Mouse (Mus musculus): ENCODE data around the gene Fkbp2.

Gene Fkbp2

DNA sequence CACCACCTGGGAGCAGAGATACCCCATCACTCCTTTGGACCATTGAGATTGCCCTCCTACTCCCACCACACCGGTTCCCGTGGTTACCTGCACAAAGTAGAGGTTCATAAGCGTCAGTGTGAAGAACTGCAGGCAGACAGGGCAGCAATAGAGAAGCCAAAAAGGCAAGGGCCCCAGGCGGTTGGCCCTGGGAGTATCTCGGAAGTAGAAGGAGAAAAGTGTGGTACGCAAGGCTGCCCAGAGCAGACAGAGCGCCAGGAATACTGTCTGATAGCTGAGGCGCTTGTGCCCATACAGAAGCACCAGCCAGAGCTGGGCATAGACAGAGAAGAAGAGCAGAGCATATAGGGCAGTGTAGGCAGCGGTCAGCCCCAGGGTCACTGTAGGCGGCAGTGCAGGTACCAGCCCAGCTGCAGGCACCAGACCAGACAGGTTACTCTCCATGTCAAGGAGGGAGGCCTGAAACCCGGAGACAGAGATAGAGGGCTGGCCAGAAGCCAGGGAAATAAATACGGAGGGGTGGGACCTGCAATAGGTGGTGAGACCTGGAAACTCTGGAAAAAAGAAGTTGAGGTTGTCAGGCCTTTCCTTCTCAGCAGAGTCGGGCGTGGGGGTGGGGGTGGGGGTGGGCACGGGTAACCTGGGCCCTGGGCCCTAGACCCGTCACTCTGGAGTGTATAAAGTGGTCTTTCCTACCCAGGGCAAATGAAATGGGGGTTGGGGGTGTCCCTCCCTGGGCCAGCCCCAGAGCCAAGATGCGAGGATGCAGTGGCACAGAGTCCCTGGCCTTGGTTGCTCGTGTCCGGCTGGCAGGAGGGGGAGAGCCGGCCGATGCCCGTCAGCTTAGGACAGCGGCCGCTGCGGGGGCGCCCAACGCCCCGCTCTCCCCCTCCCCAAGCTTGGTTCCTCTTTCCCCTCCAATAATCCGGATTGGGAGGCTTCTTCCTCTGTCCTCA lies 39.6 kb downstream of the Fkbp2 start:
- DNase-seq (ENCODE audit: low spot score in 2 of 2) = no peak

DNA sequence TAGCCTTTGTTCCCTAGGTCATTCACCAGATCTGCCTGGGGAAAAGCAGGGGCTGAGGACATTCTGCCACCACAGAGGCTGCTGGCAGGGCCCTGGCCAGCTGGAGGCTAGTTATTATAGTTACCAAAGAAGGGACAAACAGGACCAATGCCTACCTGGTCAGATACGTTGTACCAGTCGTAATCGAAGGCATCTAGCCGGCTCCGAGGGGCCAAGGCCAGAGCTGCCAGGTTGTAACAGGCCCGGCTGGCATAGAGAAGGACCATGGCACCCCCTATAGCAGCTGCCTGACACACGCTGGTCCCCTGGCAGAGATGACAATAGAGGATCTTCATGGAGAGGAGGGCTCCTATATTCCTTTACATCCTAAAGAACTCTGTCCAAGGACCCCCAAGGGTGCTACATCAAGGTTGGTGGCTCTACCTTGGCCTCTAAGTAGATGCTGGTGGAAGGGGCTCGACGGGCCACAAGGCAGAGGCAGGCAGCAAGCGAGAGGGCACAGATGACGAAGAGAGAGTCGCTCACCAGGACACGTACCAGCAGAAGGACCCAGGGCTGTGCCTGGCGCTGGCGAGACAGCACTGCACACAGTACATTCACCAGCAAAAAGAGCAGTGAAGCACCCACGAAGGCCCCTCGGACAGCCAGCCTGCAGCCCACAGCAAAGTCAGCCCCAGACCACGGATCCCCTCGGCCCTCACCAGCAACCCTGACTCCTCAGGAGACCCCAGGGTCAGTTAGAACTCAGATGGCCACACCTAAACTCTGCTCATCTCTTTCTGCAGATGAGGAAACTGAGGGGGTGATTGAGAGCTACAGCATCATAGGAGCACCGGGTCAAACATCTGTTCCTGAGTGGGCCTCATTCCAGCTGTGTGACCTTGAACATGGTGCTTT lies 40.9 kb downstream of the Fkbp2 start:
- DNase-seq (ENCODE audit: low spot score in 2 of 2) = no peak

DNA sequence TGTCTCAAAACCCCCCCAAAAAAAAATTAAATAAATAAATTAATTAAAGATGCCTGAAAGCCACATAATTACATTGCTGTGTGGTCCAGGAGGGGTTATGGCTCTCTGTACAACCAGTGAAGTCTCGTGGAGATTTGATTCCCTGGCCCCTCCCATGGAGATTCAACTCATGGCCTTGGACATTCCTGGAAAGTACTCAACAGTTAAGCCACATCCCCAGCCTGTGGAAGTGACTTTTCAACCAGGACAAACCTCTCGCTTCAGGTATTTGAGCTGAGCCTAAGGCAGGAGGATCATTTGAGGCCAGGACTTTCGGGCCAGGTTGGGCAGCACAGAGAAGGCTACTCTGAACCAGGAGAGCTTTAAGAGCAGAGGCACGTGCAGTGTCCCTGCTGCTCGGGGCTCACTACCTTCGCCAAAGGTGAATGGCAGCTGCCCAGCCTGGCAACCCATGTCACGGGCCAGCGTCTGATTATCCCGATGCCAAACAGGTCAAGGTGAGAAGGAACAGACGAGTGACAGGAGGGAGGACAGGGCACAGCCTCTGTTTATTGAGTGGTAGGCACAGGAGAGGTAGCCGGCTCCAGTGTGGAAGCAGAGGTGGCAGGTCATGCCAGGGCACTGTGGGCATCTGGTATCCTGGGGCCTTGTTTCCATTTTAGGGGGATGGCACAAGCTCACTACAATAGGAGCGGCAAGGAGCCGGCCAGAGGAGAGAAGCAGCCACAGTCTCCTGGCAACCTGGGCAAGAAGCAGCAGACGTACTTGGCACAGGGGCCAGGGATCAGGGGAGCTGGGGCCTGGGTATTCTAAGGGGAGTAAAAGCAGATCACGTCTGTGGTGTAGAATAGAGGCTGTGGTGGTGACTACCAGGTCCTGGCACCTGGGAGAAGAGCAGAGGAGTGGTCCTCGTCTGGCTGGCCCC lies 42.5 kb downstream of the Fkbp2 start:
- DNase-seq (ENCODE audit: low spot score in 2 of 2) = no peak

DNA sequence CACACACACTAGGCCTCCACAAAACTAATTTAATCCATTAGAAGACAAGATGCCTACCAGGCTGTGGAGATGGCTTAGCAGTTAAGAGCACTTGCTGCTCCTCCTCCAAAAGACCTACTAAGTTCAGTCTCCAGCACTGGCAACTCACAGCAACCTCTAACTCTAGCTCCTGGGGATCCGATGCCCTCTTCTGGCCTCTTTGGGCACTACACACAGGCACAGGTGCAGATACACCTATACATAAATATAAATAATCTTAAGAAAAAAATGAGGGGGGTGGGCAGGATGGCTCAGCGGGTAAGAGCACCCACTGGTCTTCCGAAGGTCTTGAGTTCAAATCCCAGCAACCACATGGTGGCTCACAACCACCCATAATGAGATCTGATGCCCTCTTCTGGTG lies 44.0 kb downstream of the Fkbp2 start:
- no peak for DNase-seq (ENCODE audit: low spot score in 2 of 2)

DNA sequence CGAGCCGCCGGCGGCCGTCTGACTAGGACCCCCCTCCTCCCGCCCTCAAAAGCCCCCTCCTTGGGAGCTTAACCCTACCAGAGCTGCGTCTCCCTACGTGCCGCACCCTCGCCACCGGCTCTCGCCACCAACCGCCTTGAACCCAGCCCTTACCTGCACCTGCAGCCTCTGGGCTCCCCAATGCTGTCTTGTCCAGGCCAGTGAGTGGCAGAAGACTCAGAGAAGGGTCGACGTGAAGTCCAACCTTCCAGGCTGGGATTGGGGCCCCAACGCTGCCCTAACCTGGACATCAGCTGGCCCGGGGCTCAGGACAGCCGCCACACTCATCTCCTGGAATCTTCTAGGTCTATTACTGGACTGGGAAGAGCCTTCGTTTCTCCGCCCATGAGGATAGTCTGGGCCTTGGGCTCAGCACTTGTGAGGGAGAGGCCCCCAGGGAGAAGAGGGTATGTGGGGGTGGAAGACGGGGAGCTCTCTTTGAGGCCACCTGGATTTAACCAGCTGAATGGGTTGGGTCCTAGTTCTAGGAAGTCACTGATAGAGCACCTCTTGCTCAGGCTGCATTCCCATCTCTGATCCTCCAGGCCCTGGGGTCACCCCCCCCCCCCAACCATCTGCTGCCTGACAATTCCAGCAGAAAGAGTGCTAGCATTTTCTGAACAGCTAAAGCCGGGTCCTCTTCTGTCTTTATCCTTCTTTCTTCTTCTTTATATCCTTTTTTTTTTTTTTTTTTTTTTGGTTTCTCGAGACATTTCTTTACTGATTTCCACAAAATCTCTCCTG lies 45.9 kb downstream of the Fkbp2 start, which contains the start of gene Kcnk4:
Kcnk4 (minus strand) TSS at position 321 of the 783 bp plus-strand sequence.
- no peak for DNase-seq (ENCODE audit: low spot score in 2 of 2)

DNA sequence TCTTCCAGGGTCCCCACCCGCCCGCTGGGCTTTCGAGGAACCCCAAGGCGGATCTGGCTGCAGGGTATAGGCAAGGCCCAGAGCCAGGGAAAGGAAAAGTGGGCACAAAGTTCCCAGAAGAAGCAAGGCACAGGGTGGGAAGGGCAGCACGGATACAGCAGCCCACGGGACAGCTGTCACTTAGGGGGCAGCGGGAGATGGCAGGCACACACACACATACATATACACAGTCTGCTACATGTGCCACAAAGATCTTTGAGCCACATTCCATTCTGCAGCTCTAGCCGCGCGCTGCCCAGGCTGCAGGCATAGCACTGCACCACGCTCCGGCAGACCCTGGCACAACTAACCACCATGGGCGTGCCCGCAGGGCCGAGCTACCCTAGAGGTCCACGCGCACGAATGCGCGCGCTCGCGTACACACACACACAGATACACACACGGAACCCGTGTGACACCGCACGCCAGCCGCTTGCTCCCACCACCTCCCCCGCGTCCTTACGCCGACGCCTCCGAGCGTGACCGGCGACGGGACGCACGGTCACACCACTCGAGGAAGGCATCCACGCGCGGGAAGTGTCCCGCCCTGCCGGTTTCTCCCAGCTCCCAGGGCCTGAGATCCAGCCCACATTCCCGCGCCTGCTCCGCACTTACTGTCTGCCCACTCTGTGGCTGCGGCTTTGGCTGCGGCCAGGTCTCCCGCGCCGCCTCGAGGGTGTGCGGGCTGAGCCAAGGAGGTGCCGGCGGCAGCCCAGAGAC lies 46.7 kb downstream of the Fkbp2 start:
- DNase-seq (ENCODE audit: low spot score in 2 of 2) = no peak

DNA sequence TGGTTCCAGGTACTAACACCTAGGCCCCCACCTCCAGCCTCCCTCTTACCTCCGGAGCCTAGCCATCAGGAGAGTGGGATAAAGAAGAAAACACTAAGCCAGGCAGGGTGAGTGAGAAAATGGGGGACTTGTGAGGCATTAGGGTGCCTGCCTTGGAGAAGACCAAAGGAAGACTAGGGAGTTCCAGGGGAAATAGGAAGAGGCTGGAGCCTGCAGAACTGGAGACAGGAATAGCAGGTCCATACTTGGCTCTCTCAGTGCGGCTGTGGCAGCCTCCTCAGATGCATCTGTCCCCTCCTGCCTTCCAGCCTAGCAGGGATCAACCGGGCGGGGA lies 47.2 kb downstream of the Fkbp2 start:
- no peak for DNase-seq (ENCODE audit: low spot score in 2 of 2)

DNA sequence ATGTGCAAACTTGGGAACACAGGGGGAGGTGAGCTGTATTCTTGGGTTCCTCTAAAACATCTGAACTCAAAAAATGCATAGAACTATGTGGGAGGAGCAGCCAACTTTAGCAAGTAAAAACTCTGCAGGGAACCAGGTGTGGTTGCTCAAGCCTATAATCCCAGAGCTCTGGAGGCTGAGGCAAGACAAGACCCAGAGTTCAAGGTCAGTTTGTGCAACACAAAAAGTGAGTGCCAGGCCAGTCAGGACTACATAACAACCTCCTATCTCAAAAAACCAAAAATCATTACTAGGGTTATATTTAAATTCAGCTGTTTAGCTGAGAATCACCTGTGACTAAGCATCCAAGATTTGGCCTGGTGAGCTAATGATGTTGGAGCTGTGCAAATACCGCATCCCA lies 48.3 kb downstream of the Fkbp2 start:
- no peak for DNase-seq (ENCODE audit: low spot score in 2 of 2)

DNA sequence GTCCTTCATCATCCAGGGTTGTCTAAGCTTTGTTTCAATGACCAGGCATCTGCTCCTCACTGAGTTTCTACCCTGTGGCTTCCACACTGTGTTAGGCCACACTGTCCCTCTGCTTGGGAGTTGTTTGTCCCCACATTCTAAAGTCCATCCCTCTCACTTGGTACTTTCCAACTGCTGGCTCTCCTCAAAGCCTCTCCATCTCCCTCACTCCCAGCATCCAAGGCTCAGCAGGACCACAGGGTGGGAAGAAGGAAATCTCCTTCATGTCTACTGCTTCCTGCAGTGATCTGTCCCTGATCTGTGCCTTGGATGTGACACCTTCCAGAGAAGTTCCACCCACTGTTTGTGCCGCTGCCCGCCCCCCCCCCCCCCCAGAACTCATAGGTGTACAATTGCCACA lies 49.3 kb downstream of the Fkbp2 start:
- DNase-seq (ENCODE audit: low spot score in 2 of 2) = no peak

DNA sequence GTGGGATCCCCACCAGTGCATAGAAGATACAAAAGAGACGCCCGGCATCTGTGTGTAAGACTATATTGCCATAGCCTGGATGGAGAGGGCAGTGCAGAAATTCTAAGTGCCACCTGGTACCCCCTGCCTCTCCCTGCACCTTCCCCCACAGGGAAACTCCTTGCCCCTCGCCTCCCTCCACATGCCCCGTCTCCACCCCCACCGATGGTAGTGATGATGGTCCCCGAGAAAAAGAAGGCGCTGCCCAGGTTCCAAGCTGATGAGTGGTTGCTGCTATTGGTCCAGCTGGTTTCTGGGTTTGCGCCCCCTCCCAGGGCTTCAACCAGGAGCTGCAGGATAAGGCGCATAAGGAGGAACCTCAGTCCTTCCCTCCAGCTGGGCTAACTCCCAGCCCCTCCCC lies 52.2 kb downstream of the Fkbp2 start:
- no peak for DNase-seq (ENCODE audit: low spot score in 2 of 2)

All from frontal cortex, postnatal 14 days (tissue).